Mouse (Mus musculus): Measurements from ENCODE around the gene Spata1. TPM values are rescaled to one million over a fixed set of nuclear protein-coding genes. Genes with fewer than 3 reads are reported as not detected.

Gene Spata1
- polyA plus RNA-seq, 1 experiment from 2014 or later = 4.6 TPM

- DNase-seq (ENCODE audit: low spot score) = no peak
- H3K9ac ChIP-seq (ENCODE audit: low read depth, low read length) = no peak overlapping the region
- H3K4me3 ChIP-seq (ENCODE audit: low read depth, low read length) = no peak overlapping the region
- H3K9me3 ChIP-seq (ENCODE audit: control insufficient read depth, low read length) = no peaks in the 10 kb centered on the region
- peaks cover 4% of the 10 kb centered on the region; the same call in 1 of the 2 replicates for H3K36me3 ChIP-seq (ENCODE audit: control insufficient read depth, insufficient read depth, low read length)
- H3K4me1 ChIP-seq (replicated peaks; ENCODE audit: control insufficient read depth, insufficient read depth, low read length) = peaks cover 53% of the 10 kb centered on the region
- ATAC-seq (replicated peaks; ENCODE audit: low FRiP score) = peak; percentile 48
- H3K27ac ChIP-seq (ENCODE audit: low read depth, low read length) = no peak overlapping the region; the same call in 1 of the 2 replicates
- no peaks in the 10 kb centered on the region for H3K27me3 ChIP-seq (replicated peaks; ENCODE audit: control insufficient read depth, insufficient read depth, low read length)
- WGBS = 59% methylated on average over 7 of the region's 7 CpGs
- H3K4me2 ChIP-seq = peak overlapping the region; percentile 19; the same call in 1 of the 2 replicates
These were observed 89.4 kb downstream of the Spata1 start for GRCm38 (mm10) chr3:146410114-146410513.

Other genes with a start within 250 kb of the Spata1 start
- gene Ssx2ip, start 95.1 kb downstream of the Spata1 start, polyA plus RNA-seq (2014; fragmentation: Nextera tagmentation; extraction: Ambion mirVana) = 109 and 130 TPM in 2 replicates
- gene Ctbs, start 50.0 kb downstream of the Spata1 start, polyA plus RNA-seq (2014; fragmentation: Nextera tagmentation; extraction: Ambion mirVana) = 8.2 and 8.4 TPM in 2 replicates
- 936 and 987 TPM in 2 replicates for gene Gng5, start 54 bp upstream of the Spata1 start, polyA plus RNA-seq (2014; fragmentation: Nextera tagmentation; extraction: Ambion mirVana)
- gene Rpf1, start 21.7 kb upstream of the Spata1 start, polyA plus RNA-seq (2014; fragmentation: Nextera tagmentation; extraction: Ambion mirVana) = 74.7 and 77.6 TPM in 2 replicates
- 0.34 and 0.55 TPM in 2 replicates for gene Uox, start 70.7 kb upstream of the Spata1 start, polyA plus RNA-seq (2014; fragmentation: Nextera tagmentation; extraction: Ambion mirVana)
- gene Dnase2b, start 115.8 kb upstream of the Spata1 start, polyA plus RNA-seq (2014; fragmentation: Nextera tagmentation; extraction: Ambion mirVana) = 0.09 and 0.11 TPM in 2 replicates
- not detected in 2 replicates for gene 4930503B20Rik, start 151.6 kb upstream of the Spata1 start, polyA plus RNA-seq (2014; fragmentation: Nextera tagmentation; extraction: Ambion mirVana)
- 0.47 and 0.73 TPM in 2 replicates for gene Samd13, start 185.8 kb upstream of the Spata1 start, polyA plus RNA-seq (2014; fragmentation: Nextera tagmentation; extraction: Ambion mirVana)